Mouse (Mus musculus): ENCODE measurements at regions not wholly inside any gene's neighbourhood (a gene's known extent, or its start where the extent isn't known, plus 50 kb on each side); places are given as distances from the start of the nearest gene placed in this dataset.
"Not testable (repeated sequence)": the region's sequence is repeated elsewhere in the genome, so short reads cannot be mapped to it uniquely, and the experiment has no call there.

DNA sequence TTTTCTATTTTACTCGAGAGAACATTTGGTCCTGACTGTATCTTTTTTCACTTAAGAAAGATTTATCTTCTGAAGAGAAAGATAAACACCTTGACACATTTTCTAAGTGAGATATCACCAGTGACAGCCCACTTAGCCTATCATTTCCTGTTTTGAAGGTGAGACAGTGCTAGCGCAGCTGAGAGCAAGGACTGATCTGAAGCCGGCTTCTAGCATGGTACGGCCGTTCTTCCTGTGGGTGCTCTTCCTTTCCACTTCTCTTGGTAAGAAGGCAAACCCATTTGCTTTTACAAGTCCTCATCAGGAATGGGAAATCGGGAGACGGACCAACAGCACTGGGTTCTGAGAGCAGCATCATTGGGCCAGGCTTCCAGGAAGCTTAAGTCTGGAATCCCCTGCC is 293.1 kb downstream of the Dad1 start:
- ATAC-seq (ENCODE audit: low read depth), result no peak
- no peaks in the 10 kb centered on the region for H3K36me3 ChIP-seq (ENCODE audit: control insufficient read depth, insufficient read depth)
- no peak overlapping the region for H3K4me3 ChIP-seq (ENCODE audit: low read depth, low read length)
- H3K27ac ChIP-seq (ENCODE audit: low read length), result no peak overlapping the region
- no peaks in the 10 kb centered on the region for H3K27me3 ChIP-seq (ENCODE audit: control insufficient read depth, insufficient read depth, low read depth, low read length)
- H3K4me1 ChIP-seq (ENCODE audit: control insufficient read depth, low read depth, low read length), result no peaks in the 10 kb centered on the region
- H3K4me2 ChIP-seq (ENCODE audit: low read depth, low read length), result no peak overlapping the region
- H3K9me3 ChIP-seq (replicated peaks; ENCODE audit: control insufficient read depth, low read length), result no peaks in the 10 kb centered on the region
- WGBS (ENCODE audit: insufficient replicate concordance), result 27% methylated on average over 7 of the region's 7 CpGs
- no peak overlapping the region for H3K9ac ChIP-seq (ENCODE audit: low read depth, low read length)

DNA sequence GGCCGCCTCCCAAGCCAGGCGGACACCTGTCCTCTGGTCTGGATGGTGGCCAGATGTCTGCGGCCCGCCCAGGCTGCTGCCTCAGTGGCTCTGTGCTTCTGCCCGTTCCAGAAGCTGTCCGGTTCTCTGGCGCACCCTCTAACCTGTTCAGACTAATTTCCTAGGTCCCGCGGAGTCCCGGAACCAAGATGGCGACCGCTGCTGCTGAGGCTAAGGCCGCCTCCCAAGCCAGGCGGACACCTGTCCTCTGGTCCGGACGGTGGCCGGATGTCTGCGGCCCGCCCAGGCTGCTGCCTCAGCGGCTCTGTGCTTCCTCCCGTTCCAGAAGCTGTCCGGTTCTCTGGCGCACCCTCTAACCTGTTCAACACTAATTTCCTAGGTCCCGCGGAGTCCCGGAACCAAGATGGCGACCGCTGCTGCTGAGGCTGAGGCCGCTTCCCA is 318.1 kb downstream of the Dad1 start:
- H3K9me3 ChIP-seq (replicated peaks; ENCODE audit: control insufficient read depth, low read length); H3K4me1 ChIP-seq (ENCODE audit: control insufficient read depth, low read depth, low read length); H3K4me3 ChIP-seq (ENCODE audit: low read depth, low read length); H3K27me3 ChIP-seq (ENCODE audit: control insufficient read depth, insufficient read depth, low read depth, low read length); ATAC-seq (ENCODE audit: low read depth); H3K27ac ChIP-seq (ENCODE audit: low read length); H3K36me3 ChIP-seq (ENCODE audit: control insufficient read depth, insufficient read depth); H3K4me2 ChIP-seq (ENCODE audit: low read depth, low read length); H3K9ac ChIP-seq (ENCODE audit: low read depth, low read length): not testable (repeated sequence)
- whole genome bisulfite sequencing (ENCODE audit: insufficient replicate concordance), result 83% methylated on average over 22 of the region's 29 CpGs

DNA sequence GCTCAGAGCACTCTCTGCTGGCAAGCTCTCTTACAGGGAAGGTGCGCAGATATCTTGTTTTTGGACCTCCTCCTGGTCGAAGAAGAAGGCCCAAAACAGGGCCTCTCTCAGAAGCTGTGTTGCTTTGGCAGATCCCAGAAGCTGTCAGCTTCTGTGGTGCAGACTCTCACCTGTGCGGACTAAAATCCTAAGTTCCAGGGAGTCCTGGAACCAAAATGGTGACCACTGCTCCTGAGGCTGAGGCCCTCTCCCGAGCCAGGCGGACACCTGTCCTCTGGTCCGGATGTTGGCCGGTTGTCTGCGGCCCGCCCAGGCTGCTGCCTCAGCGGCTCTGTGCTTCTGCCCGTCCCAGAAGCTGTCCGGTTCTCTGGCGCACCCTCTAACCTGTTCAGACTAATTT is 318.6 kb downstream of the Dad1 start:
- not testable (repeated sequence) for H3K27me3 ChIP-seq (ENCODE audit: control insufficient read depth, insufficient read depth, low read depth, low read length); H3K9me3 ChIP-seq (replicated peaks; ENCODE audit: control insufficient read depth, low read length); H3K27ac ChIP-seq (ENCODE audit: low read length); H3K36me3 ChIP-seq (ENCODE audit: control insufficient read depth, insufficient read depth); H3K9ac ChIP-seq (ENCODE audit: low read depth, low read length); H3K4me1 ChIP-seq (ENCODE audit: control insufficient read depth, low read depth, low read length); H3K4me2 ChIP-seq (ENCODE audit: low read depth, low read length); ATAC-seq (ENCODE audit: low read depth); H3K4me3 ChIP-seq (ENCODE audit: low read depth, low read length)
- WGBS (ENCODE audit: insufficient replicate concordance), result 77% methylated on average over 8 of the region's 13 CpGs

DNA sequence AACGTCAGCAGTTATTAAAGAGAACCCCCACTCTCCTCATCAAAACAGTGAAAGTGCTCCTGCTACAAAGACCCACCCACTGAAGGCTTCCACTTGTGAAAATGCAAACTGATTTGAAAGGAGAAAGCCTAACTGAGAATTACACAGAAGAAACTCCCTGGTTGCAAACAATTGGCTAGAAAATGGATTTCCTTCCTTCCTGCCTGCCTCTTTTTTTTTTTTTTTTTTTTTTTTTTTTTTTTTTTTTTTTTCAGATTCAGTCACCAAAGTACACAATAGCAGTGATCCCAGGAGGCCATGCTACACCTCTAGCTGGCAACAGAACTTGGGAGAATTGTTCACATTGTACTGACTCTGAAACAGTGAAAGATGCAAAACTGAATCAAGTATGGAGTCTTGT is 343.0 kb downstream of the Dad1 start:
- 26% methylated on average over 1 of the region's 1 CpGs for WGBS (ENCODE audit: insufficient replicate concordance)
- H3K4me2 ChIP-seq (ENCODE audit: low read depth, low read length), result no peak overlapping the region
- no peaks in the 10 kb centered on the region for H3K4me1 ChIP-seq (ENCODE audit: control insufficient read depth, low read depth, low read length)
- no peak overlapping the region for H3K9ac ChIP-seq (ENCODE audit: low read depth, low read length)
- H3K27me3 ChIP-seq (ENCODE audit: control insufficient read depth, insufficient read depth, low read depth, low read length), result no peaks in the 10 kb centered on the region
- H3K27ac ChIP-seq (ENCODE audit: low read length), result no peak overlapping the region
- no peaks in the 10 kb centered on the region for H3K36me3 ChIP-seq (ENCODE audit: control insufficient read depth, insufficient read depth)
- no peaks in the 10 kb centered on the region for H3K9me3 ChIP-seq (replicated peaks; ENCODE audit: control insufficient read depth, low read length)
- H3K4me3 ChIP-seq (ENCODE audit: low read depth, low read length), result no peak overlapping the region
- no peak for ATAC-seq (ENCODE audit: low read depth)

DNA sequence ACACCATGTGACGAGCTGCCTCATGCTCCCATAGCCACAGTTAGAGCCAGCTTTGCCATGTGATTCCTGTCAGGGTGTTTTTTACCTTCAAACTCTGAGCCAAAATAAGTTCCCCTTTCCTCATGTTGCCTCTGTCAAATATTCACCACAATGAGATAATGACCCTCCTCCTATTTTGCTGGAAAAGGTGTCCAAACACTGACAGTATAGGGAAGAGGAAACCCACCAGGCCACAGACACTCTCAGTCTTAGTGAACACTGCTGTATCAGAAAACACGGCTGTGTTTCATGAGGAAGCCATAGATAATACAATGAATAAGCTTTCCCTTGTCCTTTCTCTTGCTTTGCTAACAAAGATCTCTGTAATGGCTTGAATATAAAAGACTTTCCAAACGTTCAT is 349.3 kb downstream of the Dad1 start:
- Histone ChIP-seq H3K9me3 (replicated peaks; ENCODE audit: control insufficient read depth, low read length) (no peaks in the 10 kb centered on the region), H3K4me2 (ENCODE audit: low read depth, low read length) (no peak overlapping the region), H3K4me1 (ENCODE audit: control insufficient read depth, low read depth, low read length) (no peaks in the 10 kb centered on the region), H3K27ac (ENCODE audit: low read length) (no peak overlapping the region), H3K9ac (ENCODE audit: low read depth, low read length) (no peak overlapping the region), H3K36me3 (ENCODE audit: control insufficient read depth, insufficient read depth) (no peaks in the 10 kb centered on the region), H3K27me3 (ENCODE audit: control insufficient read depth, insufficient read depth, low read depth, low read length) (no peaks in the 10 kb centered on the region), H3K4me3 (ENCODE audit: low read depth, low read length) (no peak overlapping the region)
- ATAC-seq (ENCODE audit: low read depth), result no peak
- WGBS (ENCODE audit: insufficient replicate concordance), result 20% methylated on average over 3 of the region's 3 CpGs

DNA sequence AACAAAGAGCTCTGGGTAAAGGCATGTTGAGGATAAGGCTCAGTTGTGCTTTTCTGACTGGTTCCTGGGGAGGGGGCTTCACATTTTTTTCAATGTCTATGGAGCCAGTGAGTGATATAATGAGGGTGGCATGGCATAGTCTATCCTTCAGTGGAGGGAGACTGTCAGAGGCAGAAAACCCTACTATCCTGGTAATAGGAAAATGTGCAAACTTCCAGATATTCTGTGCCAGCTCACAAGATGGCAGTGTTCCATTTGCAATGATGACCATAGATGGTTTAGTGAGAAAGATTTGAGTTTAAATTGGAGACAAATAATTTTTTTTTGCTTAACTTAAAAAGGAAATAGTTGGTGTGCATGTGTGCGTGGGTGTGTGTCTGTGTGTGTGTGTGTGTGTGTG is 352.8 kb downstream of the Dad1 start:
- Histone ChIP-seq H3K9me3 (replicated peaks; ENCODE audit: control insufficient read depth, low read length) (no peaks in the 10 kb centered on the region), H3K4me1 (ENCODE audit: control insufficient read depth, low read depth, low read length) (no peaks in the 10 kb centered on the region), H3K36me3 (ENCODE audit: control insufficient read depth, insufficient read depth) (no peaks in the 10 kb centered on the region), H3K9ac (ENCODE audit: low read depth, low read length) (no peak overlapping the region), H3K27ac (ENCODE audit: low read length) (no peak overlapping the region), H3K27me3 (ENCODE audit: control insufficient read depth, insufficient read depth, low read depth, low read length) (no peaks in the 10 kb centered on the region), H3K4me2 (ENCODE audit: low read depth, low read length) (no peak overlapping the region), H3K4me3 (ENCODE audit: low read depth, low read length) (no peak overlapping the region)
- WGBS (ENCODE audit: insufficient replicate concordance), result 45% methylated on average over 1 of the region's 1 CpGs
- no peak for ATAC-seq (ENCODE audit: low read depth)

DNA sequence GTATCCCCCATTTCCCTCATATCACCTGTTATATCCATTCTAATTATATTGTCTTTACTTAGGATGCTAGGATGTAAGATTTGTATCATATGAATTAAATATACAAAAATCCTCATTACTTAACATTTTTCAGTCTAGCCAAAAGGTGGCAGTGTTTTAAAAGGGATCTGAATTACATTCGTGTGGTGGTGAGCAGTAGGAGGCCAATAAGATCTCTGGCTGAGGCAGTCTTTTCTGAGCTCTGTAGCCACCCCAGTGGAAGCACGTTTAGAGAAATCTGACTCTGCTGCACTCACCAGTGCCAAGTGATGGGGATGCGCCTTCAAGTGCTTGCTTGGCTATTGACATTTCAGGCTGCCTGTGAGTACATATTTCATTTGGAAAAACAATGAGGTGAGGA is 372.6 kb downstream of the Dad1 start:
- no peaks in the 10 kb centered on the region for H3K9me3 ChIP-seq (replicated peaks; ENCODE audit: control insufficient read depth, low read length)
- H3K27ac ChIP-seq (ENCODE audit: low read length), result no peak overlapping the region
- no peak overlapping the region for H3K4me3 ChIP-seq (ENCODE audit: low read depth, low read length)
- no peaks in the 10 kb centered on the region for H3K4me1 ChIP-seq (ENCODE audit: control insufficient read depth, low read depth, low read length)
- H3K4me2 ChIP-seq (ENCODE audit: low read depth, low read length), result no peak overlapping the region
- WGBS (ENCODE audit: insufficient replicate concordance), result 10% methylated on average over 3 of the region's 3 CpGs
- no peaks in the 10 kb centered on the region for H3K27me3 ChIP-seq (ENCODE audit: control insufficient read depth, insufficient read depth, low read depth, low read length)
- no peaks in the 10 kb centered on the region for H3K36me3 ChIP-seq (ENCODE audit: control insufficient read depth, insufficient read depth)
- no peak for ATAC-seq (ENCODE audit: low read depth)
- H3K9ac ChIP-seq (ENCODE audit: low read depth, low read length), result no peak overlapping the region

DNA sequence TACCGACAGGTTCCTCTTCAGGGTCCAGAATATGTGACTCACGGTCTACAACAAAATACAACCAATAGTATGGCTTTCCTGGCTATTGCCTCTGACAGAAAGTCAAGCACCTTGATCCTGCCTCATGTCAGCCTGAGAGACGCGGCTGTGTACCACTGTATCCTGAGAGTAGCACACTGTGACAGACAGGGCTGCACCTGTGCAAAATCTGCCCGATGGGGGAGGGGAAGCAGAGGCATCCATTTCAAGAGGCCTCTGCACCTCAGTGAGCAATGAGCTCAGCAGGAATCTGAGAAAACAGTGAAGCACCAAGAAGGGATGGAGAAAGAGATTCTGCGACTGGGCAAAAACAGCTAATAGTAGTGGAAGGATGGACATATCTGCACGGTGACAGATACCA is 377.3 kb downstream of the Dad1 start:
- Histone ChIP-seq H3K4me2 (ENCODE audit: low read depth, low read length) (no peak overlapping the region), H3K36me3 (ENCODE audit: control insufficient read depth, insufficient read depth) (no peaks in the 10 kb centered on the region), H3K9ac (ENCODE audit: low read depth, low read length) (no peak overlapping the region), H3K4me1 (ENCODE audit: control insufficient read depth, low read depth, low read length) (no peaks in the 10 kb centered on the region), H3K27ac (ENCODE audit: low read length) (no peak overlapping the region), H3K27me3 (ENCODE audit: control insufficient read depth, insufficient read depth, low read depth, low read length) (no peaks in the 10 kb centered on the region), H3K9me3 (replicated peaks; ENCODE audit: control insufficient read depth, low read length) (no peaks in the 10 kb centered on the region), H3K4me3 (ENCODE audit: low read depth, low read length) (no peak overlapping the region)
- 56% methylated on average over 7 of the region's 7 CpGs for WGBS (ENCODE audit: insufficient replicate concordance)
- no peak for ATAC-seq (ENCODE audit: low read depth)

DNA sequence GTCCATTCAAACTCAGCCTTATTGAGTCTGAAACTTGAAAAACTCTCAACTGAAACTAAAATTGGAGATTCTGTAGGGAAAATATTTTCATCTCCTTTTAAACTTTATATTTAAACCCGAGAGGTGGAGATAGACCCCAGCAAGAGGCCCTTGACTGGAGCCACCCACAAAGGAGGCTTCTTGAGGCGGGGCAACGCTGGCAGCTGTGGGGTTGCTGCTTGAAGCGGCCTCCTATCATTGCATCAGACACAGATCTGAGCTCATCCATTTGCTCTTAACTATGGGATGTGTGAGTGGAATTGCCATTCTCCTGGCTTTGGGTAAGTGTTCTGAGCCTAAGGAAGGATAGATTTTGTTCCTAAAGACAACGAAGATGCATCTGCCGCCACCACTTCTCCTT is 378.2 kb downstream of the Dad1 start:
- Histone ChIP-seq H3K27ac (ENCODE audit: low read length) (no peak overlapping the region), H3K27me3 (ENCODE audit: control insufficient read depth, insufficient read depth, low read depth, low read length) (no peaks in the 10 kb centered on the region), H3K36me3 (ENCODE audit: control insufficient read depth, insufficient read depth) (no peaks in the 10 kb centered on the region), H3K4me3 (ENCODE audit: low read depth, low read length) (no peak overlapping the region), H3K9me3 (replicated peaks; ENCODE audit: control insufficient read depth, low read length) (no peaks in the 10 kb centered on the region), H3K4me2 (ENCODE audit: low read depth, low read length) (no peak overlapping the region), H3K4me1 (ENCODE audit: control insufficient read depth, low read depth, low read length) (no peaks in the 10 kb centered on the region), H3K9ac (ENCODE audit: low read depth, low read length) (no peak overlapping the region)
- WGBS (ENCODE audit: insufficient replicate concordance), result 48% methylated on average over 6 of the region's 6 CpGs
- ATAC-seq (ENCODE audit: low read depth), result no peak

DNA sequence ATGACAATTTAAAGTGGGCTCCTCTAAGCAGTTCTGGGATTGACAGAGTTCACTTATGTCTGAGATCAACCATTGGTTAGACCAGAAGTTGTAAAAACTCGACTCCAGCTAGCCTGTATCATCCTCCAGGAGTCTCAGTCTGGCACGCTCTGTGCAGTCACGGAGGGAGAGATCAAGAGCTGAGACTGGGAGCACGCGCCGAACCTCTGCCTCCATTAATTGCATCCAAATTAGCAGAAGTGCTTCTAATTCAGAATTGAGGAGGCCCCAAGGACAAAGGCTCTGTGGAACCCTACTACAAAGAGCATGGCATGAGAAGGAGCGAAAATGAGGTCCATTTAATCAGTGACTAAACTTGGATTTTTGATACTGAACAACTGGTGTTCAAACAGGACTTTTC is 406.9 kb downstream of the Dad1 start:
- no peak overlapping the region for H3K27ac ChIP-seq (ENCODE audit: low read length)
- H3K9ac ChIP-seq (ENCODE audit: low read depth, low read length), result no peak overlapping the region
- no peaks in the 10 kb centered on the region for H3K9me3 ChIP-seq (replicated peaks; ENCODE audit: control insufficient read depth, low read length)
- 69% methylated on average over 7 of the region's 7 CpGs for WGBS (ENCODE audit: insufficient replicate concordance)
- ATAC-seq (ENCODE audit: low read depth), result no peak
- no peak overlapping the region for H3K4me2 ChIP-seq (ENCODE audit: low read depth, low read length)
- H3K27me3 ChIP-seq (ENCODE audit: control insufficient read depth, insufficient read depth, low read depth, low read length), result no peaks in the 10 kb centered on the region
- no peak overlapping the region for H3K4me3 ChIP-seq (ENCODE audit: low read depth, low read length)
- no peaks in the 10 kb centered on the region for H3K4me1 ChIP-seq (ENCODE audit: control insufficient read depth, low read depth, low read length)
- H3K36me3 ChIP-seq (ENCODE audit: control insufficient read depth, insufficient read depth), result no peaks in the 10 kb centered on the region
